Mouse (Mus musculus) kidney, postnatal 14 days (tissue): ENCODE results near the gene Tarbp1.

Experiments used
- DNase-seq: peaks from one replicate; pipeline ENCODE4 v3.0.0; 2022; ENCODE audit warnings: mixed read lengths

Tarbp1 gene

GRCm38 (mm10) chr8:126474299-126475187 is at the start of gene Tarbp1:
TSS of gene Tarbp1 (minus strand) at chr8:126475065.
- peak; percentile 94 for DNase-seq

DNA sequence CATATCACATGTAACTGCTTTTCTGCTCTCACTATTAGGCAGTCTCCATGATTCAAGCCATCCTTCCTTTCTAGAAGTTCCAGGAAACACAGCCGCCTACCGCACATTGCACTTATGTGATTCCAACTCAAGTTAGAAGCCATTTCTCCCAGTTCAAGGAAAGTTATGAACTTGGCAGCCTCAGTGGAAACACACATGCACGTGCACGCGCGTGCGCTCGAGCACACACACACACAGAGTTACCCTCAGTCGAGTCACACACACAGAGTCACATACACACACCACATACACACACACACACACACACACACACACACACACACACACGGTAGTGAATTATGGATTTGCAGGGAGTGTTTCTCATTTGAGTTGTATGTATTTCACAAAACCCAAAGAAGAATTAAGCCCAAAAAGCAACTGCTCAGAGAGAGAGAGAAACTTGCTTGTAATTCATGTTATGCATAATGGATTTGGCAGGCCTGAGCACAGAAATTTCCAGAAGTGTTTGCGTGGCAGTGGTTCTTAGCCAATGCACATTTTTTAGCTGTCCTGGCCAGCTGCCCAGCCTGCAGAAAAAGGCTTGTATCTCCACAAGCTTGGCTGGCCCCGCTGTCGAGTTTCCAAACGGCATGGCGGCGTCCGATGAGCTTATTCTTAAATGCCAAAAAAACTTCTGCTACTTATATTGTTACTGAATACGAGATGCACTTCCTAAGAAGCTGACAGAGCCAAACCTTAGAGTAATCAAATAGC is 49.5 kb upstream of the Tarbp1 start:
- DNase-seq, result peak; percentile 93

DNA sequence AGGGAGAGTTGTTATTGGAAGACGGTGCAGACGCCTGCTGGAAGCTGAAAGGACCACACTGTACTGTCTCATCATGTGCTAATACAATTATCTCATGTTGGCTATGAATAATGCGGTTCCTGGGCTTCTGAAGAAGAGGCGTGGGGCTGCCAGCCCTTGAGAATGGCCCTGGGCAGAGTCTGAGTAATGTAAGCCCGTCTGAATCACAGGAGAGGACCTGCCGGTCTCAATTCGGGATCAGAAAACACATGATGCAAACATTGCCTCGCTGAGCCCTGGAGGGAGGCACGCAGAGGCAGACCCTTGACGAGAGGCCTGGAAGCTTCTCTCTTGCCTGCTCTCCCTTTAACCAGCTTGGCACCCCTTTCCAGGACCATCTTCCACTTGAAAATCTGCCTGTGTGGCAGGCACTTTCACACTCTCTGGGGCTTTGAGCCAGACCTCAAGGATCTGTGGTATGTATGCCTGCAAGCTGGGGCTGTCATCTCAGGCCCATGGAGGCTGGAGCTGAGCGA is 48.3 kb upstream of the Tarbp1 start:
- DNase-seq, result no peak

DNA sequence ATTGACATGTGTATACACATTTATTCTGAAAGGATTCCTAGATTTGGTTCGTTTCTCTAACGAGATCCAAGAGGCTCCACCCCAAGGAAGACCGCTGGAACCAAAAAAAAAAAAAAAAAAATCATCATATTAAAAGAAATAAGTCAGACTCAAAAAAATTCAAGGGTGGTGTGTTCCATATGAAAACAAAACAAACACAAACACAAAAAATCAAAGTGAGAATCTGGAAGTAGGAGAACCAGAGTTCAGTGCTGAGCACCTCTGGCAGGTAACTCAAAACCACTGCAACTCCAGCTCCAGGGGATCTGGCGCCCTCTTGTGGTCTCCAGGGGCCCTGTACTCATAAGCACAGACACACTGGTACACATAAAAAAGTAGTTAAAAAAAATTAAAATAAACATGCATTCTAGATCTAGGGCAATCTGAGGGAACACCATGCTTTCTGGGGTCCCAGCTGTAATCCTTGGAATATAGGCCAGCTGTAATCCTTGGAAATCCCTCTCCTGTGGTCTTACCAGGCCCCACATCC is 44.6 kb upstream of the Tarbp1 start:
- no peak for DNase-seq

- peak; percentile 96 for DNase-seq
Measured at GRCm38 (mm10) chr8:126516620-126517577, 42.0 kb upstream of the Tarbp1 start.

- DNase-seq, result no peak
Measured at GRCm38 (mm10) chr8:126514011-126514964, 39.4 kb upstream of the Tarbp1 start.

GRCm38 (mm10) chr8:126510866-126511265 is 36.0 kb upstream of the Tarbp1 start:
- no peak for DNase-seq

GRCm38 (mm10) chr8:126509635-126510034 is 34.8 kb upstream of the Tarbp1 start:
- DNase-seq, result no peak

GRCm38 (mm10) chr8:126508871-126509586 is 34.2 kb upstream of the Tarbp1 start:
- no peak for DNase-seq

DNA sequence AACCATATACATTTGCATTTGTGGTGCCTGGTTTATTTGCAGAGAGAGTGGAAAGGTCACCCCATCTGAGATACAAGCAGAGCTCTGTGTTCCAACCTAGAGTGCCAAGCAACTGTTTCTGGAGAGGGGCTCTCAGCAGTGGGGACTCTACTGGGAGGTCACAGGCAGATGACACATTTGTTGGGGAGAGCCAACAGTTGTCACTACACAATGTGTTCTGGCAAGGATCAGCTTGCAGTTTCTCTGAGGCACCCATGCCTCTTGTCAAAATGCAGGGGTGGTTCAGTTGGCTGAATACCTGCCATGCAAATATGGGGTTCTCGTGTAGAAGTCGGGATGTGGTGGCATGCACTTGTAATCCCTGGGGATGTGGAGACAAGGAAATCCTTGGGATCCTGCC is 33.4 kb upstream of the Tarbp1 start:
- no peak for DNase-seq

DNA sequence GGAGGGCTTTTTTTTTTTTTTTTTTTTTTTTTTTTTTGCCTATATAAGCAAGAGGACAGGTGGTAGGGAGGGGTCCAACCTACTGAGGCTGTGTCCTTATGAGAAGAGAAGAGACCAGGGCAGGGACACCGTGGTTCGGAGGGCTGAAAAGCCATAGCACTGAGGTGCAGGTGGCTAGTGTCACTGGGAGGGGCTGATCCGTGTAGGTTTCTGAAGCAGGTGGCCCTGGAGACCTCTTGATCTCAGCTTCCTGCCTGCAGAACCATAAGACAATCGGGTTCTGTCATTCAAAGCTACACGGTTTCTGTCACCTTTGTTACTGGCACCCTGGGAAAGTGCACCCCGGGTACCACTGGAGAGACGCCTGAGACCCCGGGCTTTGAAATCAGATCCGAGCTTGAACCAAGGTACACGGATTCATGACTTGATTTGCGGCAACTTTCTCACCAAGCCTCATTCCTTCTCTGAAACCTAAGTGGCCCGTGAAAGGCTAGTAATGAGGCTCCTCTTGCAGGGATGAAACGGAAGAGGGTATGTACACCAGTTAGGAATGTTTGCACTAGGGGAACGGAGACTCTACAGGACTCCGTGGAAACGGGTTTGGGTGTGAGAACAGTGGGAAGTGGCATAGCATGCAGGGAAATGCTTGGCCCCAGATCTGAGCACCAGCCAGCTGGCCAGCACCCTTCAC is 29.8 kb upstream of the Tarbp1 start:
- DNase-seq, result no peak

GRCm38 (mm10) chr8:126502722-126503121 is 27.9 kb upstream of the Tarbp1 start:
- DNase-seq, result no peak

GRCm38 (mm10) chr8:126499371-126499770 is 24.5 kb upstream of the Tarbp1 start:
- no peak for DNase-seq

DNA sequence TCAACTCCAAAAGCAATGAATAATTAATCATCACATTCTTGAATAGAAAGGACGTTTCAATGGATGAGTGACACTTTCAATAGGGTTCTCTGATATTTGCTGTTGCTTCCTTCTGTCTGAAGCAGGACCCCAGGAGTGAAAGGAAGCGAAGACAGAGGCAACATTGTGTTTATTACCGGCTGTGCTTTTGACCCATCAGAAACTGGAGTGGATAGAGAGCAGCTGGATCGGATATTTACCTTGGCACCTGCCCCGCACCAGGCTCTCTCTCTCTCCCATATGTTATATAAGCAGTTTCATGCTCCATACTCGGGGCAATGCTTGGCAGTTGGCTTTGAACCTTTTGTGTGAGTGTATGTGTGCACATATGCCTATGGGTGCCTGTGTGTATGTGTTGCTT is 23.6 kb upstream of the Tarbp1 start:
- DNase-seq, result no peak

- peak; percentile 94 for DNase-seq
Measured at GRCm38 (mm10) chr8:126497541-126498428, 22.9 kb upstream of the Tarbp1 start.

DNA sequence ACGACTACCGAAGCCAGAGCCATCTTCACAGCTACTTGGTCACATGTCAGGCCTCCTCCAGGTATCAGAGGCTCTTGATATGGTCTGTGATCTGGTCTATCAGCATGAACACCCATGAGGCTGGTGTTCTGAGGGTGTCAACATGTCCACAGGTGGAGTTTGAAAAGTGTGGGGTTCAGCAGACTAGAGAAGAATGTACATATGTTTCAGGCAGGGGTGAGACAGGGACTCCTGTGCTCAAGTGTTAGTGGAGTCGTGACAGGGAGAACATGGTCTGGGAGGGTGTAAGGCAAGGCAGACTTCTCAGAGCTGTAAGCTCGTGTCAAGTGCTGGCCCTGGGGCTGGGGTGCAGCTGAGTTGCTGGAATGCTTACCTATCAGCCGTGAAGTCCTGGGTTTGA is 22.1 kb upstream of the Tarbp1 start:
- DNase-seq, result peak; percentile 25

GRCm38 (mm10) chr8:126495461-126495860 is 20.6 kb upstream of the Tarbp1 start:
- DNase-seq, result no peak
